Mouse (Mus musculus) 3134 (cell line): ENCODE measurements at regions not wholly inside any gene's neighbourhood (a gene's known extent, or its start where the extent isn't known, plus 50 kb on each side); places are given as distances from the start of the nearest gene placed in this dataset.

ENCODE experiments used
- DNase-seq: peaks from one replicate; pipeline ENCODE4 v3.0.0-alpha.2; 2011; ENCODE audit warnings: low spot score; ENCODE audit not compliant: insufficient read length; ENCODE audit errors: extremely low read depth

DNA sequence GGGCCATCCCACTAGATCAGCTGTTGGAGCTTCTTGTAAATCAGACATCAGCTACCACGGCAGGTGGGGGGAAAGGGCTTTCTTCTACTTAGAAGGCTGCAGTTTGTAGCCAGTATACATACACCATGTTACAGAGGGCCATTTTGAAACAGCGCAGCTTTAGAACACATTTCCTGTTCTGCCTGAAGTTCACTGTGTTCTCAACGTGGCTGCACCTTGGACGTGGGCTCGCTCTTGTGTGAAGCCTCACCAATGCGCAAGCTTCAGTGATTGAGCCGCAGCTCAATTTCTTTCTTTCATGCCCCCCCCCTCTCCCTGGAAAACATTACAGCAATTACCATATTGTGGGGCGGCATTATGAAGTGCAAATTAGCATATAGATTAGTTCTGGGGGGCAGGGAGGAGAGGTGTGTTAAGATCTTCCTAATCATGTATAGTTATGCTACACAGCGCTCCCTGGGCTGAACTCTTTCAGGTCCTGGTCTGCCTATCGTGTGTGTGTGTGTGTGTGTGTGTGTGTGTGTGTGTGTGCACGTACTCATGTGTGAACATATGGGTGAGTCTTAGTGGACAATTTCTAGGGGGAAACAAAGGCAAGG lies 97.9 kb upstream of the Eef1e1 start:
- no peak for DNase-seq

DNA sequence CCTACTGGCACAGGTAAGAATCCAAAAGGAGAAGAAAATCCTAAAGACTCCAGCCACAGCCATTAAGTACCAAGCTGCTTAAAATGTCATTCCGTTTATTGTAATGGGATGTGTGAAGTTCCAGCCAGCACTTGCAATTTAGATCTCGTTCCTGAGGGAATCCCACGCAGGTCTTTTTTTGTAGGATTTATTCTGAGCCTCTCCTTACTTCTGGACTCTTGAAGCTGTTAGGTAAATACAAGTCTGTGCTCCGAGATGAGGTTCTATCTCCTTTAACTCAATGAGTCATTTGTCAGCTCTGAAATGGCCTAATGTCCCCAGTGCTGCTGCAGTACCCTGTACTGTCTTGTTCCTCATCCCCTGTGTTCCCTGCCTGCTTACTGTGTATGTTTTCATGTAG lies 94.9 kb upstream of the Eef1e1 start:
- no peak for DNase-seq

DNA sequence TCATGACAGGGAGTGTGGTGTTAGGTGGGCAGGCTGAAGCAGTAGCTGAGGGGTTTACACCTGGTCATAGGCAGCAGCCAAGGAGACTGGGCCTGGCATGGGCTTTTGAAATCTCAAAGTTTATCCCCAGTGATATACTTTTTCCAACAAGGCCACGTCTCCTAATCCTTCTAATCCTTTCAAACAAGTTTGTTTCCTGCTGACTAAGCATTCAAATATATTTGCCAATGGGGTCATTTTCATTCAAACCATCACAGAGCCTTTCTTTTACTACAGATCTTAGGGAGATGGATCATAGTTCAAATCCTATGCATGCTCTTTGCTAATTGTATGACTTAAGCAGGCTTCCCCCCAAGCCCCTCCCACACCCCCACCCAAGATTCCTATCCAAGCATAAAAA lies 93.0 kb upstream of the Eef1e1 start:
- no peak for DNase-seq

DNA sequence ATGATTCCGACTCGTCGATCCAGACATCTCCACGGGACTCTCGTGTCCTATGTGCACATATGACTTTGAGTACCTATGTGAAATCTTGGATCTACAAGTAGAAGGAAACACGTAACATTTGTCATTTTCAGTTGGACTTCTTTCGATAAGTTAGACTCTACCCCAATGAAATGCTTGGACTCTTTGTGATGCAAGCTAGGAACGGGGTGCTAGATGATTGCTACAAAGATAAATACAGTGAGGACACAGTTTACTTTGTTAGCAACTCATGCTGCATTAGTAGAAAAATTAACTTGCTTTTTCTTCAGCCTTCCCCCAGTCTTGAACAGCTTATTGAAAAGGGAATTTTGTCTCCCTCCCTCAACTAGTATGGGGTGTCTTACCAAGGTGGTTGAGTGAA lies 81.2 kb upstream of the Eef1e1 start:
- no peak for DNase-seq

DNA sequence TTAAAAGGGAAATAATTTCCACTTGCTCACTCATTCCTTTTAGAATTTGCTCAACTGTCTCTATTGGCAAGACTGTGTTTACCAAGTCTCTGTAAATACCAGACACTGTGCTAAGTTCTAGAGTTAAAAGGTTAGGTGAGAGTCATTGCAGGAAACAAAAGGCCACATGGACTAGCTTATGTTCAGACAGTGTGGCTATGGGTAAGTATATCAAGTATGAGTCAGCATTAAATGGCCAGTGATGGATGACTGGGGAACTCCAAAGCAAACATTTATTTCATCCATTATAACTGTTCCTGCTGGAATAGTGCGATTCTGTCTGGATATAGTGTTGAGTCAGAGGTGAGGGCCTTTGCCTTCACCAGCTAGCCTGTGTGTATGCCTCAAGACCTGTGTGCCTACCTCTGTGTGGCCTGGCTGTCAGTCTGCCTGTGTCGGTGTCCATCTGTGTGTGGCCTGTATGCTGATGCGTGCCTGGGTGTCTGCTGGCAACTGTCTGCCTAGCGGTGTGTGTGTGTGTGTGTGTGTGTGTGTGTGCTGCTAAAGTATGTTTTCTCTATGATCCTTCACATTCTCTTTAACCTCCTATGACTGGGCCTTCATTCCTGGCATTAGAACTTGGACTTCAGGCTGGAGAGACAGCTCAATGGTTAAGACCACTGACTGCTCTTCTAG lies 77.6 kb upstream of the Eef1e1 start:
- peak; percentile 11 for DNase-seq

DNA sequence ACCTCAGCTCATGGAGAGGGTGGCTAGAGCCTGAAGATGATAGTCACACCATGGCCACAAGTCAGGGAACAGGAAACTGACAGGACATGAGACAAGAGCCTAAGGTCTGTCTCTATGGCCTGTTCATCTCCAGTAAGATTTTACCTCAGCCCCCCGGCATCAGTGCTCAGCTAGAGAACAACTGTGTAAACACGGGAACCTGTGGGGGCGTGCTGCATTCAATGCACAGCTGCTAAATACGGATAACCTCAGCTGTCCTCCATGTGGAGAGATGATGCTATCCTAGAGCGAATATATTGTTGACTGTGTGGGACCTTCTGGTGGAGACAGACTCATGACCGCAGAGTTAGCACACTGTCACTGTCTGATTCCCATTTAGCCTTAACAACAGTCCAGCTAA lies 76.4 kb upstream of the Eef1e1 start:
- DNase-seq, result no peak

DNA sequence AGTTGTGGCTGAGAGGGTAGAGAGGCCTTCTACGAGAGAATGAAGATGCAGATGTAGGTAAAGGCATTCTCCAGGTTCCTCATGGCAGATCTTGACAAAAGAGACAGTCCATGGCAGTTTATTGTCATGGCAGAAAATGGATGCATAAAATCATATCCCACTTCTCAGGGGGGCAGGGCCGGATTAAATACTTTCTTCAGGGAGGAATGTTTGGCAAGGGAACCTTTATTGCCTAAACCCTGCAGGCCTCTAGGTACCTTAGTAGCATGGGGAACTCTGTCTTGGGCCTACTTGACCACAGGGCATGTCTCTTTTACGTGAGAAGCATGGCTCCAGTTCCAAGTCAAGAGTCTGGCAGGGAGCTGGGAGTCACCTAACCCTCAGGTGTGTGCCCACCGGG lies 74.4 kb upstream of the Eef1e1 start:
- DNase-seq, result no peak

DNA sequence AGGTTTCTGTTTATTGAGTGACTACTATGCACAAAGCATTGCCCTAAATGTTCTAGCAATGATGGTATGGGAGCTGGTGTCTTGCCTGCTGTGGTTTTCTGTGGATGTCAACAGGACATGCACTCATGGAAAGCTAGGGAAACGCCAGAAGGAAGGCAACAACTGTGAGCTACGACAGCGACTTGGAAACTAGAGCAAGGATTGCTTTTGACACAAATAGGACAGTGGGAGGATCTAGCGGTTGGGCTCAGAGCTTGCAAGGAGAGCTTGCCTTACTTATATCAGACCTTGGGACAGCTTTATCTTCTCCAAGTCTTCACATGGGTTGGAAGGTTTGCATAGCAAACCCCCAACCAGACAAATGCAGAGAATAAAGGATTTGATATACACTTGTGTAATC lies 66.6 kb upstream of the Eef1e1 start:
- no peak for DNase-seq

DNA sequence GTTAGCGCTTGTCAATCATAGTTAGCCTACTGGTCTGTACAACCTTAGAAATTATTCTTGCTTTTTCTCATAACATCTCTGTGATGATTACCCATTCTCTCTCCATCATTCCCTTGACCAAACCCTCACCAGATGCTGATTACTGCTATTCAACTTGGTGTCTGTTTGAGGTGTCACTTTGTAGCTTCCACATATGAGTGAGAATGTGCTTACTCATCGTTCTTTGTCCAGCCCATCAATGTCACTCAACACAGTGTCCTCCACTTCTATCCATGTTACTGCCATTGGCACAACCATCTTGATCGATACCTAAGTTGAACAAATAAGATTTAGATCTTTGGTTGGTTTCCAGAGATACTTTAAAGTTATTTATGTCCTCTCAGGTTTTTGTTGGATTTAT lies 62.3 kb upstream of the Eef1e1 start:
- DNase-seq, result no peak

DNA sequence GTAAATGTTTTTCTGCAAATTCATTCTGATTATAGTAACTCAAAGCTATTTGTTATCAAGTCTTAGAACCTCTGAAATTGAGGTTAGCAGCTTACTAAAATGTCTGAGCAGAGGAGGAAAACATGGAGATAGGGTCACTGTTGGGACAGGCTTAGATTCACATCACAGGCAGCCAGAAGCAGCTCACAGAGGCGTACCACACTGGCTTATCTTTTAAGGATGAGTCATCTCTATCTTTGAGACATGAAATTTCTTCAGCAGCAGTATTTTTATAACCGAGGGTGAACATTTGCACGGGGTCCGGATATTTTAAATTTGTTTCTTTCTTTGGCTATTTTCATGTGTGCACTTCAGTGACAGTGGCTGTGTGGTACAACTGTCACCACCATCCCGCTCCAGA lies 56.0 kb upstream of the Eef1e1 start:
- no peak for DNase-seq
